Mouse (Mus musculus): Measurements from ENCODE around the gene Trim7. TPM values are rescaled to one million over a fixed set of nuclear protein-coding genes. Genes with fewer than 3 reads are reported as not detected.
"Not testable (repeated sequence)": the region's sequence is repeated elsewhere in the genome, so short reads cannot be mapped to it uniquely, and the experiment has no call there.

The Trim7 gene
- polyA plus RNA-seq, 1 experiment from 2014 or later: 1.1 TPM

- Histone ChIP-seq H3K27me3 (replicated peaks) (no peaks in the 10 kb centered on the region), H3K36me3 (no peaks in the 10 kb centered on the region), H3K27ac (no peak overlapping the region), H3K4me1 (replicated peaks) (peaks cover 23% of the 10 kb centered on the region), H3K9ac (no peak overlapping the region), H3K4me3 (replicated peaks) (no peak overlapping the region), H3K9me3 (no peaks in the 10 kb centered on the region), H3K4me2 (replicated peaks) (no peak overlapping the region)
- 69% methylated on average over 7 of the region's 7 CpGs for WGBS
- ATAC-seq: no peak
These were observed 6.2 kb upstream of the Trim7 start for GRCm38 (mm10) chr11:48819614-48820307.

DNA sequence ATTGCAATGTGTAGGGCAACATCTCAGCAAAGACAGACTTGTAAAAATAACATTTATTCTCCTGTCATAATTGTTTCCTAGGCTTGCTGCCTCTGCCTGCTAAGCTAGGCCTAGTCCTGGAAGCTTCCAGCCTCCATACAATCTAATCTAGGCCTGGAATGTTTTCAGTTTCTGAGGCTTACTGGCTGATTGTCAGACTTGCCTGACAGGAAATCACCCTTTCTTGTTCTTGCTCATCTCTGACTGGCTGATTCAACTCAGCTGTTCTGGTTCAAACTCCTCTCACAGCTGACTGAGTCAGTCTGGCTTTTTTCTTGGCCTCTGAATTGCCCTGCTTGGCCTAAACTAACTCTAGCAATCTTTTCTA is 5.6 kb upstream of the Trim7 start:
- no peak for ATAC-seq
- Histone ChIP-seq H3K27ac (no peak overlapping the region), H3K9ac (no peak overlapping the region), H3K9me3 (no peaks in the 10 kb centered on the region), H3K4me3 (replicated peaks) (no peak overlapping the region), H3K4me2 (replicated peaks) (no peak overlapping the region), H3K27me3 (replicated peaks) (no peaks in the 10 kb centered on the region), H3K36me3 (no peaks in the 10 kb centered on the region), H3K4me1 (replicated peaks) (peaks cover 19% of the 10 kb centered on the region)

GRCm38 (mm10) chr11:48821299-48821698 is 4.6 kb upstream of the Trim7 start:
- not testable (repeated sequence) for ATAC-seq; H3K27me3 ChIP-seq (replicated peaks); H3K4me3 ChIP-seq (replicated peaks); H3K9me3 ChIP-seq; H3K27ac ChIP-seq; H3K36me3 ChIP-seq; H3K9ac ChIP-seq; H3K4me2 ChIP-seq (replicated peaks)
- H3K4me1 ChIP-seq (replicated peaks): 0 out of 2 replicates have a peak, but pooled peaks cover 10% of the 10 kb centered on the region
- WGBS: 83% methylated on average over 14 of the region's 14 CpGs

- Histone ChIP-seq H3K36me3 (no peaks in the 10 kb centered on the region), H3K4me3 (replicated peaks) (peak overlapping the region; percentile 34), H3K4me1 (replicated peaks) (peaks cover 10% of the 10 kb centered on the region; the same call in 1 of the 2 replicates), H3K9me3 (no peaks in the 10 kb centered on the region), H3K4me2 (replicated peaks) (peak overlapping the region; percentile 73), H3K27ac (no peak overlapping the region), H3K27me3 (replicated peaks) (no peaks in the 10 kb centered on the region), H3K9ac (no peak overlapping the region)
- WGBS: 38% methylated on average over 14 of the region's 14 CpGs
- no peak for ATAC-seq
These were observed 3.0 kb upstream of the Trim7 start for GRCm38 (mm10) chr11:48822768-48823512.

DNA sequence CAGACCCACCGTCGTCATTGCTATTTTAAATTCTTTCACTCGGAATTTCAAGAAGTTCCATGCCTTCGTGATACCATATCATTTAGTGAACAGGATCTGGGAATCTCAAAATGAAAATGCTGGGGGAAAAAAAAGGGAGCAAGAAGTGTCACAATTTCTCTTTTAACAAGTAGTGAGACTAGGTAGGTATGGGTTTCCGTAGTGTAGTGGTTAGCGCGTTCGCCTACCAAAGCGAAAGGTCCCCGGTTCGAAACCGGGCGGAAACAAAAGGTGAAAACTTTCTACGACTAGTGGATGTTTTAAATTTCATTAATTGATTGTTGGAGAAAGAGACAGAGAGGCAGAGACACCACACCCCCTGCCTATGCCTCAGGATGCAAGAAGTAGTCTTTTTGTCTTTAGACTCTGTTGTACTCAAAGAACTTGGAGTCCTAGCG is 2.4 kb upstream of the Trim7 start:
- H3K27ac ChIP-seq: no peak overlapping the region
- H3K27me3 ChIP-seq (replicated peaks): no peaks in the 10 kb centered on the region
- H3K9me3 ChIP-seq: no peaks in the 10 kb centered on the region
- 1% methylated on average over 15 of the region's 15 CpGs for WGBS
- H3K36me3 ChIP-seq: no peaks in the 10 kb centered on the region
- peak overlapping the region; percentile 34 for H3K4me3 ChIP-seq (replicated peaks)
- H3K9ac ChIP-seq: 0 out of 2 replicates have a peak overlapping the region, but pooled peaks have one; percentile 24
- peak overlapping the region; percentile 73 for H3K4me2 ChIP-seq (replicated peaks)
- H3K4me1 ChIP-seq (replicated peaks): peaks cover 10% of the 10 kb centered on the region; the same call in 1 of the 2 replicates
- ATAC-seq: peak; percentile 50

GRCm38 (mm10) chr11:48824311-48824830 is 1.6 kb upstream of the Trim7 start:
- Histone ChIP-seq H3K4me2 (replicated peaks) (peak overlapping the region; percentile 73), H3K27ac (no peak overlapping the region), H3K9ac (no peak overlapping the region), H3K36me3 (no peaks in the 10 kb centered on the region), H3K4me1 (replicated peaks) (peaks cover 10% of the 10 kb centered on the region; the same call in 1 of the 2 replicates), H3K27me3 (replicated peaks) (no peaks in the 10 kb centered on the region), H3K9me3 (no peaks in the 10 kb centered on the region), H3K4me3 (replicated peaks) (peak overlapping the region; percentile 34)
- ATAC-seq: no peak
- WGBS: 10% methylated on average over 22 of the region's 22 CpGs

DNA sequence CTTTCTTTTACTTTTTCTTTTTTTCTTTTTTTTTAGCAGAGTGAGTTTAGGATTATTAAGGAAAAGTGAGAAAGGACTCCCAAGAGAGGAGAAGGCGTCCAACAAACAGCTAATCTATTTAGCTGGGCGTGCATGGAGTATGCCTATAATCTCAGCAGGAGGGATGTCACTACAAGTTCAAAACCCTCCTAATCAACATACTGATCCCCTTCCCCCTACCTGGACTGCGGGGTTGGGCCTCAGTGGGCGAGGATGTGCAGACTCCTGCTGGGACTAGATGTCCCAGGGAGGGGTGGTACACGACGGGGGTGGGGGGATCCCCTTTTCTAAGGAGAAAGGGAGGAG is 784 bp downstream of the Trim7 start:
- H3K9me3 ChIP-seq: no peaks in the 10 kb centered on the region
- ATAC-seq: peak; percentile 31

GRCm38 (mm10) chr11:48827926-48828325 is 2.0 kb downstream of the Trim7 start:
- H3K9ac ChIP-seq: no peak overlapping the region
- no peak overlapping the region for H3K4me2 ChIP-seq (replicated peaks)
- H3K27me3 ChIP-seq (replicated peaks): no peaks in the 10 kb centered on the region
- ATAC-seq: no peak
- H3K9me3 ChIP-seq: no peaks in the 10 kb centered on the region
- H3K36me3 ChIP-seq: no peaks in the 10 kb centered on the region
- no peak overlapping the region for H3K27ac ChIP-seq
- H3K4me3 ChIP-seq (replicated peaks): no peak overlapping the region
- H3K4me1 ChIP-seq (replicated peaks): peaks cover 10% of the 10 kb centered on the region; the same call in 1 of the 2 replicates
- WGBS: 71% methylated on average over 6 of the region's 6 CpGs

More for the DNA sequence above, 784 bp downstream of the Trim7 start:
- H3K36me3 ChIP-seq: no peaks in the 10 kb centered on the region
- no peaks in the 10 kb centered on the region for H3K27me3 ChIP-seq (replicated peaks)
- H3K4me3 ChIP-seq (replicated peaks): peak overlapping the region; percentile 46
- peak overlapping the region; percentile 48 for H3K9ac ChIP-seq
- 0 out of 2 replicates have a peak overlapping the region, but pooled peaks have one; percentile 48 for H3K27ac ChIP-seq
- H3K4me1 ChIP-seq (replicated peaks): peaks cover 10% of the 10 kb centered on the region; the same call in 1 of the 2 replicates
- WGBS: 1% methylated on average over 6 of the region's 6 CpGs
- peak overlapping the region; percentile 69 for H3K4me2 ChIP-seq (replicated peaks)

DNA sequence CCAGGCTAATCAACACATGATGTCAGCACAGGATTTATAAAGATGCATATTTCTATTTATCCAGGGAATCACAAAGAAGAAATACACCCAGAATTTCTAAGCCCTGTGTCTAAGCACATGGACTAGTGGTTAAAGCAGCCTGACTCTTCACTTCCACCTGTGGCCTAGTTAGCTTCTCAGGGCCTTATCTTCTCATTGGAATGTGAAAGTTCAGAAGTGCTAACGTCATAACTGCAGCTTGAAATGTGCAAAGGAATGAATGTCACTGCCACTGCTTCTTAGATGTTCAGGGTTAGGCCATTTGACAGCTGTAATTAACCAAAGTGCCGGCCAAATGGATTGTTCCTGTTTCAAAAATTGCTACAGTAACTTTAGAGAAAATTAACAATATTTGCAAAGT is 4.3 kb downstream of the Trim7 start:
- no peaks in the 10 kb centered on the region for H3K9me3 ChIP-seq

GRCm38 (mm10) chr11:48831273-48831672 is 5.3 kb downstream of the Trim7 start:
- no peaks in the 10 kb centered on the region for H3K36me3 ChIP-seq
- H3K9ac ChIP-seq: no peak overlapping the region
- no peaks in the 10 kb centered on the region for H3K27me3 ChIP-seq (replicated peaks)
- no peak overlapping the region for H3K4me2 ChIP-seq (replicated peaks)
- no peak for ATAC-seq
- H3K27ac ChIP-seq: no peak overlapping the region
- H3K4me3 ChIP-seq (replicated peaks): no peak overlapping the region
- no peaks in the 10 kb centered on the region; the same call in 1 of the 2 replicates for H3K4me1 ChIP-seq (replicated peaks)
- 71% methylated on average over 2 of the region's 2 CpGs for WGBS
- no peaks in the 10 kb centered on the region for H3K9me3 ChIP-seq

More for the DNA sequence above, 4.3 kb downstream of the Trim7 start:
- H3K27ac ChIP-seq: no peak overlapping the region
- 56% methylated on average over 2 of the region's 2 CpGs for WGBS
- no peak overlapping the region for H3K4me2 ChIP-seq (replicated peaks)
- H3K4me1 ChIP-seq (replicated peaks): no peaks in the 10 kb centered on the region; the same call in 1 of the 2 replicates
- no peaks in the 10 kb centered on the region for H3K27me3 ChIP-seq (replicated peaks)
- no peak overlapping the region for H3K4me3 ChIP-seq (replicated peaks)
- H3K36me3 ChIP-seq: no peaks in the 10 kb centered on the region
- H3K9ac ChIP-seq: no peak overlapping the region
- ATAC-seq: no peak

GRCm38 (mm10) chr11:48833078-48833730 is 7.3 kb downstream of the Trim7 start:
- 42% methylated on average over 9 of the region's 9 CpGs for WGBS
- no peak for ATAC-seq
- Histone ChIP-seq H3K4me2 (replicated peaks) (peak overlapping the region; percentile 64), H3K4me3 (replicated peaks) (peak overlapping the region; percentile 53), H3K27me3 (replicated peaks) (no peaks in the 10 kb centered on the region), H3K4me1 (replicated peaks) (peaks cover 4% of the 10 kb centered on the region), H3K9me3 (no peaks in the 10 kb centered on the region), H3K27ac (no peak overlapping the region), H3K36me3 (no peaks in the 10 kb centered on the region), H3K9ac (no peak overlapping the region)

Data from intestine, embryonic 15.5 days (tissue).